Mouse (Mus musculus) gastrocnemius, postnatal 4 days (tissue): ENCODE data around the gene Dock4. TPM values are rescaled to one million over a fixed set of nuclear protein-coding genes. Genes with fewer than 3 reads are reported as not detected.

Source experiments
- DNase-seq, 2 experiments: peaks; one replicate each; pipeline ENCODE4 v3.0.0; 2021 to 2022; ENCODE audit warnings: low spot score in 2 of 2, mixed read lengths in 2 of 2
- total RNA-seq, 2 experiments: library from RNA; stranded (reverse); gene quantifications; 2 replicates each; pipeline ENCODE4 v1.2.3; 2021

Gene Dock4
- total RNA-seq, 2 experiments from 2014 or later = 20.7 to 23.4 TPM

DNA sequence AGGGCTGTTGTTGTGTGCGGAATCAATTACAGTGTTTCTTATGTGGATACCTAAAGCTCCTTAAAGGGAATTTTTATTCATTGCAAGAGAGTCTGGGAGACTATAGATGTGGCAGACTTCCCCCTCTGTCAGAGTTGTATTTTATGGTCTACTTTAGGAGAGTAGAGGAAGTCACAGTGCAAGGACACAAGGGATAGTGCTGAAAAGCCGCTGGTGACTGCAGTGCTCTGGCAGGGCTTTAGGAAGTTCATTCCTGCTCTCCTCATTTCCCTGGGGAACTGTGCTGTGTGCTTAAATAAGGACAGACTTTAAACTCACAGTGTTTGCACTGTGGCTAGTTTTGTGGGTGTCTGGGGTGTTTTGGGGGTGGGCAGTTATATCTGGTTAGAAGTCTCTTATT is 118.5 kb downstream of the Dock4 start:
- no peak for DNase-seq

DNA sequence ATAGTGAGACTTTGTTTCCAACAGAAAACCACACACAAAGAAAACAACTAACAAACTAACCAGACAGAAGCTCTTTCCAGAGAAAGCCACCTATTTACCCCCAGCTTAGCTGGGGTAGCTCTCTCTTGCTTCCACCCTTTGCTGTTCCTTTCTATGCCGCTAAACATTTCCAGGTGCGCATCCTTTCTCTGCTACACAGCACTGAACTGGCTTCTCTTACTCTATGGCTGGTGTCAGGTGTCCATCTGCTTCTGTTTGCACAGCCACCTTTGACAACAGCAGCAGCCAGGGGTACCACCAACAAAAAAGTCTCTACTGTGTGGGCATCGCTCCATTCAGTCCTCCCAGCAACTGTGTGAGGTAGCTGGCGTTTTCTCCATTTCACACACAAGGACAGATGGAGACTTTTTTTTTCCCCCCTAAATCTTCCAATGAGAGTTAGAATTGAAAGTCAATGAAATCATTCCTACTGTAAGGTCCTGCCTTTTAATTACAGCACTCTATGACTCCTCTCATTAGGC is 122.7 kb downstream of the Dock4 start:
- no peak for DNase-seq

DNA sequence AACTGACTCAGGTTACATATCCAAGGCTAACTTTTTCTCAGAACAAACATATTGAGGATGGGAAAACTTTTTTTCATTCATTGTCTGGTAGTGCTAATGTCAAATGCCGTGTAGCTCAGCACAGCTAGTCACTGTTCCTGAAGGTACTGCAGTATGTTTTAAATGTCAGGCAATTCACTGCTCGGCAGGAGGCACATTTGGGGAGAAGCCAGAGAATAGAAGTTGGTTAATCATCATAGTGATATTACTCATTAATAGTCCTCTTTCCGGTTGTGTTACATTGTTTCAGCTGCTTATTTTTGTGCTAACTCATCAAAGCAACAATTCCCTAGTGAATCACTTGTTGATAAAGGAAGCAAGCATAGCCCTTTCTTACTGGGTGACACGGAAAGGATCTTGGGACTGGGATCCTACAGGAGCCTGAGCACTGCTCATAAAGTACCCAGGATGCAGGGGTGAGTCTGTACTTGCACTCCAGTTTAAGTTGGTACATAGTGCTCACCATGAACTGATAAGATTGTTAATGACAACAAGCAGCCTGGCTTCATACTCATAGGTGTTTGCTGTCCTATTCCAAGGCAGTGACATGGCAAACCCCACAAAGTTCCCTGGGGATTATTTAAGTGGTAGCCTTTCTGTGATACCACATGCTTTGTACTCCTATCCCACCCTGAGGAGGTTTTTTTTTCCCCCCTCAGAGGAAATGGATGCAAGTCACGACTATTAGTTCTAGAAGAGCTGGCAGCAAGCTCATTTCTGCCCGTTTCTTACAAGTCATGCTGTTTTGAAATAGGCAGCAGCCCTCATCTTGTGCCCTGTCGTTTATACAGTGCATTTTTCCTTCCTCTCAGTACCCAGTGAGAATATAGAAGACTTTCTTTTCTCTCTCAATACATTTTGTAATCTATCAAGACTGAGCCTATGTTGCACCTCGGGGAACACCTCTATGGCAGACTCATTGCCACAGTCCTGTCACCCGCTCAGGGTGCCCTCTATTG is 123.5 kb downstream of the Dock4 start:
- DNase-seq = no peak

DNA sequence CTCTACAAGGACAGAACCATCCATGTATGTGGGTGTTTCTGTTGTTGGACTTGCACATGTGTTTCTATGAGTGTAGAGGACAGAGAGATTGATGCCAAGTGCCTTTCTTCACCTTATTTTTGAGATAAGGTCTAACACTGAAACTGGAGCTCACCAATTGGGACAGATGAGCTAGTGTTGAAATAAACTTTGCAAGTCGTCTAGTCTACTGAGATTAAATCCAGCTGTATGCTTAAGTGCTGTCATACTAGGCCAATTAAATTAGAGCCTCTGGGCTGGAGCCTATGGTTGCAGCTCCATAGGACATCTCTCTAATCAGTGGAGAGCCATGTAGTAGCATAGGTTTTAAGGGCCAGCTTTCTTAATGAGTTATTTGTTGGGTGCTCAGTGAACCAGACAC is 124.5 kb downstream of the Dock4 start:
- DNase-seq = no peak

DNA sequence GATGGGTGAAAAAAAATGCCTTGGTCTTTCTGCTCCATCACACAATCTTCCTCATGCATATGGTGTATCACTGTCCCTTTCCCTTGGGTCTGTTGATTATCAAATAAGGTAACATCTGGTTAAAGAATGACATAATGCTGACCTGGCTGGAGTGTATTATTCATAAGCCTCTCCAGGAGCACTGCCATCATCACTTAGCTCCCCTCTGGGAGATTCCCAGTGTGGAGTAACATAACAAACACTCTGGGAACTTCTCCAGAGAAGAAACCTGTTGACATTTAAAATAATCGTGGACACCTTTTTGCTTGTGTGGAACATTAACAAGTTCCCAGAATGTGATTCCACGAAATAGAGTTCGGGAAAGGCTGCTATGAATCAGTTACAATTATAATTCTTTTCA is 128.3 kb downstream of the Dock4 start:
- no peak for DNase-seq

DNA sequence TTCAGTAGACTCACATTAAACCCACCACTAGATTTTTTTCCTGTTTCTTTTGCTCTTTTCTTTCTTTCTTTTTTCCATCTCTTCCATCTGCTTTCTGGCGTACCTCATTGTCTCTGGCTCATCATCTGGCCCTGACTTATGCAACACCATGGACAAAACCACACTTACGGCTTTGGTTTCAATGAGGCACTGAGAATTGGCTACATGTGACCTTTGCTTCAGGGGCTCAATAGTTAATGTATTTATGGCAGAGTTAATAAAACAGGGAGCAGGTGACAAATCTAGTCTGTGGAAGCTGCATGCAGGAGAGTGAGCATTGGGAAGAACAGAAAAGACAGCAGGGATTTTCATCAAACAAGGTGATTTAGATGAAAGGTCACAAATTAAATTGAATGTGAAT is 131.0 kb downstream of the Dock4 start:
- DNase-seq = no peak

DNA sequence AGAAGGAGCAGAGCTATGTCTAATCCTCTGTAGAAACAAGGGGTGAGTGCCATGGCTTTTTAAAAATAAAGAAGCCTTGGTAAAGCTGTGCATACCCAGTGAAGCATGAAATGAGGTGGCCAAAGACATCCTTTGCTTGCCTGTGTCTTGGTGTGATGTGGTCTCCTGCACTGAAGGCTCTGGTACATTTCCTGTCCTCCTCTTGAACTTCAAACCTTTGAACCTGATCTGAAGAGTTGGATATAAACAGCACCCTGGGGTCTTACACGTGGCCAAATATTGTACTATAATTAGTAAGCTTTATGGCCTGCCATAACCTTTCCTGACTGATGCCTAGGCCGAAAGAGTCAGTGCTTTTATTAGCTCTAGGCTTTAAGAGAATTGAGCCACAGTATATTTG is 134.6 kb downstream of the Dock4 start:
- no peak for DNase-seq

DNA sequence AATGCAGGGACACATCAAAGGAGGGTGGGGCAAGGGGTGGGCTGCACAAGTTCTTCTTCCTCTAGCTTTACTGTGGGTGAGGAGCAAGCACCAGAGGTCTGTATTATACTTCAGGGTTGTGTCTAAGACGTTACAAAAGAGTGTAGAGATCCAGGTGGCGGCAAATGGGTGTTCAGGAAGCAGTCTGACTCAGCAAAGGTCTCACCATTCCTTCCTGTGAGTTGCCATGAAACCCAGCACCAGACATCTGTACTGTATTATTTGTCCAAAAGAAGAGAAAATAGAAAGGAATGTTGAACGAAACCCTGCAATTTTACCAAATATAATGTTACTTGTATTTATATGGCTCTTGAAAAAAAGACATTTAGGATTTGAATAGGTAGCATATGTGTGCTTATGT is 135.3 kb downstream of the Dock4 start:
- DNase-seq = no peak

DNA sequence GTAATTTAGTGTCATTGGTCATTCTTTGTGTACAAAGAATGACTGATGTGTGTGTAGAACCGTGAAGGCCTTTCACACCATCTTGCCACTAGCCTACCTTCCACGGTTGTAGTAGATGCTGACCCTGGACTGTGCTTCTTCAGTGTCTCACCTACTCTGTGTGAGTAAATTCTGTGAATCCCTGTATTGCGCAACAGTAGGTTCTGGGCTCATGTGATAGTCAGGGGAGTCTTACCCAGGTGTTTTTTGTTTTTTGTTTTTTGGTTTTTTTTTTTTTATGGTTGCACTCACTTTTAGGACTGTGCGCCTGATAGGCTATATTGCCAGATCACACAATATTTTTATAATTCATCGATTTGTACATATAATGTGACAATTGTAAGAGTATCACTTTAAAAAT is 136.3 kb downstream of the Dock4 start:
- DNase-seq = no peak

DNA sequence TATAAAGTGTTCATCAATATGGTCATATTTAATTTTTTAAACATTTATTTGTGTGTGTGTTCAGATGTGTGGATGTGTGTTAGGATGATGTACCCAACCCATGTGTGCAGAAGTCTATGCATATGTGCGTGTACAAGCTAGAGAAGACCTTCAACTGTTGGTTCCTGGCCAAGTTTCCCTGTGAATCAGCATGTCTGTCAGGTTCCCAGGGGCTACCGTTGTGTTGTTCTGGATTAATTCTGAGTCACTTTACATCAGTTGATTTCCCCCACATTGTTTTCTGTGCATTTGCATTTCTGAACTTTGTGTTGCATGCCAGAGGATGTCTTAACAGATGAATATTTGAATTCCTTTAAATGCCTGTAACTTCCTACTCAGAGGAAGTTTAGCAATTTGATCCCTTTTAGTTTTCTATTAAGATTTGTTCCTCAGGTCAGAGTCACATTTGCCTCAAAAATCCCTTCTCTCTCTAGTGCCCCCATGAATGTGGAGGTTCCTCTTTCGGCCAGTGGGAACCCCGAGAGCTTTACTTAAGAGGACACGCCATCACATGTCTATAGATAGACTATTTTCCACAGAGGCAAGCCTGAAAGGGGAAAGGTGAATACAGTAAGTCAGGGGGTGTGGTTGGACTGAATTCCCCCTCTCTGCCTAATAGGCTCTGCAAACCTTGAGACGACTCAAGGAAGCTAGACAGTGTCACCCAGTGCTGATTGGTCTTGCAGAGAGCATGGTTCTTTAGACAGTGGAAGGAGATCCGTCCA is 139.0 kb downstream of the Dock4 start:
- DNase-seq = no peak

DNA sequence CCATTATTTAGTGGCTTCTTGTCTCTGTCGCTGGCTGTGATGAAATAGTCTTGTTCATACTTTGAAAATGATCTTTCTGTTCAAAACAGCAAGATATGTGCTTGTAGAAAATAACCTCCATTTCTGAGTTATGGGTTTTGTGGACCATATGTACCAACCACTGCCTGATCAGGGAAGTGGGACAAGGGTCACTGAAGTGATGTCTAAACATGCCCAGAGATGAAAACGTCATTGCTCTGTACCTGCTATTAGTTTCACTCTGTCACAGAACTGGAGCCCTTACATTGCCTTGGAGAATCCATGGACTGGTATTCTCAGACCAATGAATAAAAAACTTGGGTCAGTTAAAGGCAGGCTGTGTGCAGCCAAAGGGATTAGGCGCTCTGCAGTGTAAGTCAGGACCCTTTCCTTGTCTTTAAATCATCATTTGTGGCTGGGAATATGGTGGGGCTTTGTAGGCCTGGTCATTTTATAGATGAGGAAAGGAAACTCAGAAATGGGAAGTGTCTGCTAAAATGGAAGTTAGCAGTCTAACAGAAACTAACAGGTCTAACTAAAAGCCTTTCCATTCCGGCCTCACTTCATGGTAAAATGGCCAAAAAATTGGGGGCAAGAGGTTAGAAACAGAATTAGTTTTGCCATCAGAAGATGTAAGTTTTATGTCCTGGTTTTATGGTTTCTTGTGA is 139.8 kb downstream of the Dock4 start:
- no peak for DNase-seq

DNA sequence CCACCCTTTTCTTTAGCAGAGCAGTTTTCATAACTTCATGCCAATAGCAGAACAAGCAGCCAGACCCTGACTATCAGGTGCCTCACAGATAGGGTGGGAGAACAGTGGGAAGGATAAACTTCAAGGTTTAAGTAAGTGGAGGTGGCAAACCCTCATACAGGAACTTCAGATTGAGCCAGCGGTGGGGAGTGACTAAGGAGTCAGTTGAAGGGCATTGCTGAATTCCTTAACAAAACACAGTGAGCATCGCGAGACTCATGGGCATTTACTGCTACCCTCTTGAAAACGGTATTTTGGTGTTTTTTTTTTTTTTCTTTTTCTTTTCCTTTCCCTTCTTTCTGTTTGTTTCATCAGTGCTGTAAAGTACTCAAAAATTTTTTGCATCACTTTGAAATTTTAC is 148.4 kb downstream of the Dock4 start:
- no peak for DNase-seq

DNA sequence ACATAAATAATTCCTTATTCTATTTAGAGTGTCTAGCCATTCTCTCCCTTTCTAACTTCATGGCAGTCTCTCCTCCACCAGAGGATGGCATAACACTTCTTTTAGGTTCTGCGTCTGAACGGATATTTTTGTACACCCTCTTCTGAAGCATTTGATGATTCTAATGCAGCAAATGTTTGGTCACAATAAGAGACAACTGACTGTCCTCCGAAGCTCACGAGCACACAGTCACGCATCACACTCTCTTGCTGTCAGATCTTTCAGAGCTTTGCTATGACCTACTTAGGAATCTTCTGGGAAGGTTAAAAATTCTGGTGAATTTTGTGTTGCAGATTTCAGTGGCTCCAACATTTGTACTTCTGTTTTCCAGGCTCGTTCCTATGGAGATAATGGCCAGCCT is 149.7 kb downstream of the Dock4 start:
- no peak for DNase-seq

DNA sequence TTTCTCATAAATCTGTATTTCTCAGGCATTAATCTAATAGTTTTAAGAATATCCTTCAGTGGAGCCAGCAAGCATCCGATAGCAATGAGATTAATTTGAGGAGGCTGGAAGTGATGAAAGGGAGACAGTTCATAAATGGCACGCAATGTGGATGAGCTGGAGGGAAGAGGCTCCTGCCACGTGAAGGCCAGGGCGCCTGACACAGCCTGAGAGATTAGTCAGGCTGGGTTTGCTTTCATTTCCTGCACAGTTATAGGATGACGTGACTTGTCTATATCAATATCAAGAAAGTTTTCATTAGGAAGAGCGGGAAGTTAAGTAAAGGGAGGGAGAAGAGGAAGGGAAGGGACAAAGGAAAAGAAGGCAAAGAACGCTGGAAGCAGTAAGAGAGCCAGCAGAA is 150.3 kb downstream of the Dock4 start:
- DNase-seq = no peak

DNA sequence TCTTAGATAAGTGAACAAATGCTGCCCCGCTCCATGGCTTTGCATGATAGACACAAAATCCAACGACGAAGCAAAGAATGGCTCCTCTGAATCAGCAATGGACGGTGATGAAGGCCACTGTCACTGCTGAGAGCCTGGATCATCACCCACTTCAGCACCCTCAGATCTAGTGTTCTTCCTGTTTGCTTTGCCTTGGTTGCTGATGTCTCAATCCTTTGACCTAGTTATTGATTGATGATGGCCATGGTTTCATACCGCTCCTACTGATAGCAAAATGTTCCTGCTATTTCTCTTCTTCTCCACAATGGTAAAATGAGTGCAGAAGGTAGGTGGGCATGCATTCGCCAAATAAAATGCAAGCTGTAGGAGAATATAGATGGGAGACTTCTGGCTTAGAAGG is 150.7 kb downstream of the Dock4 start:
- DNase-seq = no peak

DNA sequence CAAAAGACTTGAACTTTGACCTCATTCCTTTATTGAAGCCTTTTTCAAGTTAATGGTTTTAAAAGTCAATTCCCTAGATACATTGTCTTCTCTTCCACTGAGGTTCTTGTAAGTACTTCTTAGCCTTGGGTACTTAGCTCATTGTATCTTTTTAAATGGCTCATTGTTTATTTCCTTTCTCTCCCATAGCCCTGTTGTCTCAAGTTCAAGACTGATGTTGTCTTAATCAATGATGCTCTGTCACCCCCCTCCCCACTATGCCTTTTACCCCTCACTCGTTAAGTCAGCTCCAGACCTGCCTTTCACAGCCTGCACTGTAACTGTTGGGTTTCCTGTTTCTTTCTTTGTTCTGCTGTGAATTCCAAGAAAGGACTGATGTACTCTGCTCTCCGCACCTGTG is 154.2 kb downstream of the Dock4 start:
- no peak for DNase-seq

DNA sequence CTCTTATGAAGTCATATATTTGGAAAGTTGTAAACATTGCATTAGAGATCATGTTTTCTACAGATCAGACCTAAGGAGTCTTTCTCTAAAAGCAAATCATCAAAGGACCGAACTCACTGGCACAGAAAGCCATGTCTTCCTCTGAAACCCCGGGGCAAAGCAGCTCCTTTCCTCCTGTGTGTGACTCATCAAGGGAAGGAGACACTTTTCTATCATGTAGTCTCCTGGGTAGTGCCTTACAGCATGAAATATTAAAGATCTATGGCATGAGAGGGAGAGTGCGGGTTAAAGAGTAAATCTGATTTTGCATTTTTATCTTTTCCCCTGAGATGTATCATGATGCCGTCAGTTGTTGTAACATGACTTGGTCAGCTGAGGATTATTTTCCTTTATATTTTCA is 159.8 kb downstream of the Dock4 start:
- no peak for DNase-seq

DNA sequence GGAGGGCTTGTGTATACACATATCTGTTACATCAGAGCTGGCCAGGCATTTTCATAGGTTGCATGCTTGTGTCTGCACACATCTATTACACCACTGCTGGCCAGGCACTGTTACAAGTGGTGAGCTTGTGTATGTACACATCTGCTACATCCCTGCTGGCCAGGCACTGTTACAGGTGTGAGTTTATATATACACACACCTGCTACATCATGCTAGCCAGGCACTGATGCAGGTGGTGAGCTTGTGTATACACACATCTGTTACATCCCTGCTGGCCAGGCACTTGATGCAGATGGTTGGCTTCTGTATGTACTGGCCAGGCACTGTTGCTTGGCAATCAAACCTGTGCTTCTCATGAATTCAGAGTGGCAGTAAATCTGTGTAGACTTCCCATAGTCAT is 177.2 kb downstream of the Dock4 start:
- no peak for DNase-seq

DNA sequence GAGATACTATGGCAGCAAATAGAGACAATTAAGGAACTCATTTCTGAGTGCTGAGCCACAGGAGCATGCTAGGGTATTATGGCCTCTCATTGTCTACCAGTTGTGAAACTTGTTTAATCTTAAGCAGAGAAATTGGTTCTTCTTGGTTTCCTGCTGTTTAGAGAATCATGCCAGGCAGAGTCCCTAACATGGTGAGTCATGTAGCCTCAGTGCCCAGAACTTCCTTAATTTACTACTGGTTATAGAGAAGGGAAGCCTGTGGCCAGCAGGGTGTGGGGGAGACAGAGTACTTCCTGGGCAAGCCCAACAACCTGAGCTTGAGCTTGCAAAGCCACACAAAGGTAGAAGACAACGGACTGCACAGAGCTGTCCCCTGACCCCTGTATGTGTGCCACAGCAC is 180.8 kb downstream of the Dock4 start:
- DNase-seq = no peak

DNA sequence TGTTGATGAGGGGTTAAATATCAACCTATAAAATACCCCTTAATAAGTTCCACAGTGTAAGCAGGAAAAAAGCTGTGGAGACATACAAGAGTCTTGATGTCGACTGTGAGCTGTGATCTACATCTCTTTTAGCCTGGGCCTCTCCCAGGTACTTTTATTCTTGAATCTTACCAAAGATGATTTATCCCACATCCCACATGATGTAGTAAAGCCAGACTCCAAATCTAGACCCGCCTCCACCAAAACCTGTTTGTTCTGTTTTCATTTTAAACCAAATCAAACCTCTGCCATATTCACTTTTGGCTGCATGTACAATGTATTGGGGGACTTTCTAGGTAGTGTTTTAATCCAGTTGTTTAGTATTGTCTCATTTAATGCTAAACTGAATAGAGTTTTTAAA is 187.5 kb downstream of the Dock4 start:
- no peak for DNase-seq

DNA sequence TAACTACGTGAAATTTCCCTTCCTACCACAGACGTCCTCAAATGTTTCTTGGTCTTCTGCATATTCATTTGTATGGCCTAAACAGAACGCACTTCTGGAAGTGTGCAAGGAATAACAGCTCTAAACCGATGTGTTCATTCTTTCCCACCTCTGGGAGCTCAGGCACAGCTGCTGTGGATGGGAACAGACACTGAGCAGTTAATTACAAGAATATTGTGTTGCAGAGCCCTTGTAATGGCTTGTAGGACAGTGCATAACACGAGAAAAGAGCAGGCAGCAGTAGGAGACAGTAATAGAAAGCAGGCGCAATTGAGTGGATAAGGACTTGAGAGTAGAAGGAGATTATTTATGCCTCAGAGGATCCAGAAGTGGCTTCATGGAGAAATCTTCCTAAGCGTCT is 188.4 kb downstream of the Dock4 start:
- no peak for DNase-seq

DNA sequence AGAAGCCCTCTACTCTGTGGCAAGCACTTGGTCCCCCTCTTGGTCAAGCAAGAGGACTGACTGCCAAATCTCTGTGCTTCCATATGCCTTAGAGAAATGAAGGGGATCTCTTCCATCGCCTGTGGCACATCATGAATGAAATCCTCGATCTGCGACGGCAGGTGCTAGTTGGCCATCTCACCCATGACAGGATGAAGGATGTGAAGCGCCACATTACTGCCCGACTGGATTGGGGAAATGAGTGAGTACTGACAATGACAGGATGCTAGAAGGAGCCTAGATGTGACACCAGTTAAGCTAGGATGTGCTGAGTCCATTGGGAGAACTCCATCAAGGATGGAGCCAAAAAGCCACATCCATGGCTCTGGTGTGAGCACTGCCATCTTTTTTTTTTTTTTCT is 190.2 kb downstream of the Dock4 start:
- DNase-seq = no peak
